Mouse (Mus musculus): ENCODE data around the gene Gm10272. TPM values are rescaled to one million over a fixed set of nuclear protein-coding genes. Genes with fewer than 3 reads are reported as not detected.
"Not testable (repeated sequence)": the region's sequence is repeated elsewhere in the genome, so short reads cannot be mapped to it uniquely, and the experiment has no call there.

Gm10272 gene
- polyA plus RNA-seq, 1 experiment from 2014 or later, result not detected

DNA sequence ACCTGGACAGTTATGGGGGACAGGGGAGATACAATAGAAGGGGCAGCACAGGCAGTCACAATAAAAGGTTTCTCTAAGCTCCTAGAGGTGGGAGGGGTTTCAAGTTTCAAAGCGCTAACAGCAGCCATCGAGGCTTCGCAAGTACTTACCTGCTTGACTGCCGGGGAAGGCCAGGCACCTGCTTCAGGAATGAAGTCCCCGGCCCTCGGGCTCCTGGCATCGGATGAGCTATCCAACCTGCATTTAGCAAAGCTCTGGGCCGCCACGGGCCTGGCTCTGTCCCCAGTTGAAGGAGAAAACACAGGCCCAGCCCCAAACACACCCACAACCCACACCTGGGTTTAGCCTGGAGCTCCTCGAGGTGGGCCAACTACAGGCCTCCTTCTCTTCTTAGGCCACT, 19.4 kb upstream of the Gm10272 start:
- DNase-seq (ENCODE audit: low spot score), result no peak
- Histone ChIP-seq H3K4me3 (no peak overlapping the region), H3K27me3 (ENCODE audit: insufficient read depth, poor library complexity, severe bottlenecking) (peaks cover 91% of the 10 kb centered on the region), H3K9me3 (no peaks in the 10 kb centered on the region), H3K27ac (no peak overlapping the region), H3K36me3 (no peaks in the 10 kb centered on the region), H3K4me1 (peaks cover 20% of the 10 kb centered on the region)
- 15% methylated on average over 10 of the region's 10 CpGs for WGBS

DNA sequence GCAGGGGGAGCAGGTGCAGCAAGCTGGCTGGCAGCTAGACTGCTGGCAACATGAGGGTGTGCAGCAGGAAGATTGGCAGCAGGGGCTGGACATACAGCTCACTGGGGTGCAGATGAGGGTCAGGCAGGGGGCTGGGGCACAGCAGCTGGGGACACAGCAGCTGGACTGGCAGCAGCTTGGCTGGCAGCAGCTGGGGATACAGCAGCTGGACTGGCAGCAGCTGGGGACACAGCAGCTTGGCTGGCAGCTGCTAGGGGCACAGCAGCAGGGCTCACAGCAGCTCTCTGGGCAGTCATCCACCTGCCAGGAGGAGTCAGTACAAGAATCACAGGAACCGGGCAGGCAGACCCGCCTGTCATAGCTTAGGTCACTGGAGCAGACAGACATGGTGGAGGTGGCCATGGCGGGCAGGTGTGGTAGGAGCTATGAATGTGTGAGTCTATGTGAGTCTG, 16.0 kb upstream of the Gm10272 start, which contains the start of gene Gm19402:
Gm19402 (minus strand) TSS at position 402 of the 452 bp plus-strand sequence.
- not testable (repeated sequence) for H3K36me3 ChIP-seq; H3K4me3 ChIP-seq; DNase-seq (ENCODE audit: low spot score); H3K9me3 ChIP-seq; H3K27ac ChIP-seq
- 65% methylated on average over 3 of the region's 3 CpGs for WGBS
- peaks cover 14% of the 10 kb centered on the region for H3K4me1 ChIP-seq
- peaks cover 67% of the 10 kb centered on the region for H3K27me3 ChIP-seq (ENCODE audit: insufficient read depth, poor library complexity, severe bottlenecking)

DNA sequence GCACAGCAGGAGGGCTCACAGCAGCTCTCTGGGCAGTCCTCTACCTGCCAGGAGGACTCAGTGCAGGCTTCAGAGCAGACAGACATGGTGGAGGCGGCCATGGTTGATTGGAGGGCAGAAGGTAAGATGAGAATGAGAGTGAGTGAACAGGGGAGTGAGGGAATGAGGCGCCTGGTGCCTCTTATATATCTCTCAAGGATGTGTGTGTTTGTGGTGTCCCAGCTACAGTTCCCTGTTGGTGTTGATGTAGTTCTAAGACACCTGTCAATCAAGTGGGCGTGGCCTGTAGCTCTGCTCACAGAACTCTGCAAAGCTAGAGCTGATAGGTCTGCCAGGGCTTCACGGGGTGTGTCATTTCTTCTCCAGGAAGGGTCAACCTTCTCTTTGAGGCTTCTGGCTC, 9.3 kb upstream of the Gm10272 start, which contains the start of gene Gm9508:
Gm9508 (minus strand) TSS at position 101 of the 400 bp plus-strand sequence.
- H3K36me3 ChIP-seq, result no peaks in the 10 kb centered on the region
- 33% methylated on average over 4 of the region's 4 CpGs for WGBS
- no peaks in the 10 kb centered on the region; the same call in 1 of the 2 replicates for H3K4me1 ChIP-seq
- no peak within 1 kb of the TSS for H3K4me3 ChIP-seq
- no peak within 1 kb of the TSS for H3K27ac ChIP-seq
- DNase-seq (ENCODE audit: low spot score), result no peak
- peaks cover 13% of the 10 kb centered on the region; the same call in 1 of the 2 replicates for H3K27me3 ChIP-seq (ENCODE audit: insufficient read depth, poor library complexity, severe bottlenecking)
- H3K9me3 ChIP-seq, result no peaks in the 10 kb centered on the region

DNA sequence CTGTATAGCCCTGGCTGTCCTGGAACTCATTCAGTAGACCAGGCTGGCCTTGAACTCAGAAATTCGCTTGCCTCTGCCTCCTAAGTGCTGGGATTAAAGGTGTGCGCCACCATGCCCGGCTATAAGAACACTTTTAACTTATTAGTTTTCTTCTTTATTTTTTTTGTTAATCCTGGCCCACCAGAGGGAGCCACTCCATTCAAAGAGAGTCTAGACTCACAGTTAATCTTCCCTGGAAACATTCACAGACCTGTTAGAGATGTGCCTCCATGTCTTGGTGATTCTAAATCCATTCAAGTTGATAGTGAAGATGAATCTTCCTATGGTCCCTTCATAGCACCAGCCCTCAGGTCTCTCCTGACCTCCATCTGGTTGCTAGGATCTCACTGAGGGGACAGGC, 3.4 kb downstream of the Gm10272 start:
- Histone ChIP-seq H3K4me3 (no peak overlapping the region), H3K36me3 (no peaks in the 10 kb centered on the region), H3K9me3 (peaks cover 5% of the 10 kb centered on the region; the same call in 1 of the 2 replicates), H3K27ac (no peak overlapping the region), H3K4me1 (no peaks in the 10 kb centered on the region), H3K27me3 (ENCODE audit: insufficient read depth, poor library complexity, severe bottlenecking) (no peaks in the 10 kb centered on the region)
- 79% methylated on average over 3 of the region's 3 CpGs for WGBS
- no peak for DNase-seq (ENCODE audit: low spot score)

DNA sequence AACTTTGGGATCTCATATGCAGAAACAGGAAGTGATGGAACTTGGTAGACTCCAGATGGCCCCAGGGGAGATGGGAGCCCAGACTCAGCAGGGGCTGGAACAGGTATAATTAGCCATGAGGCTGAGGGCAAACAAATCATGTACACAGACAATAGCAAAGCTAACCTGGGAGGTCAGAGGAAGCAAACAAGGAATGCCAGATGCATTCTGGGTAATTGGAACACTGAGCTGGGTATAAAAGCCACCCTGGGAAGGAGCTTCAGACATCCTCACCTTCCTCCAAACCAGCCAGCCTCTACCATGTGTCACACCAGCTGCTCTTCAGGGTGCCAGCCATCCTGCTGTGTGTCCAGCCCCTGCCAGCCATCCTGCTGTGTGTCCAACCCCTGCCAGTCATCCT, 4.7 kb downstream of the Gm10272 start, which contains the start of gene Gm10024:
Gm10024 (plus strand) TSS at position 301 of the 400 bp plus-strand sequence.
- not testable (repeated sequence) for DNase-seq (ENCODE audit: low spot score); H3K27me3 ChIP-seq (ENCODE audit: insufficient read depth, poor library complexity, severe bottlenecking); H3K4me3 ChIP-seq; H3K27ac ChIP-seq; H3K9me3 ChIP-seq; H3K36me3 ChIP-seq; H3K4me1 ChIP-seq

DNA sequence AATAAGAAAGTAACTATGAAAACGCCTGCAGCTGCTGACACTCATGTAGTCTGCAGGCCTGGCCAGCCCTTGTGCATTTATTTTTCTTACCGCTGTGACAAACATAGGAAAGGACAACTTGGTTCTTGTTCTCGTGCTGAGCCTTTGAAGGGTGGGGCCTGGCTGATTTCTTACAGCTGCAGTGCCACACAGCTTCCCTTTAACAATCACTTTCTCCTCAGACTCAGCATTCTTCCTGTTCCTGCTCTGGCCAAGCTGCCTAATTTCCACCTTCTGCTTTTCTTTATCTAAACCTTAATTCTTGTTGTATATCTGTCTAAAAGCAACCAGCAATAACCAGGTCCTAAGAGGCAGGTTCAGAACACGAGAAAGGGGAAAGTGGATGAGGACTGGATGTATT, 7.3 kb downstream of the Gm10272 start:
- no peak overlapping the region for H3K27ac ChIP-seq
- 64% methylated on average over 4 of the region's 4 CpGs for WGBS

DNA sequence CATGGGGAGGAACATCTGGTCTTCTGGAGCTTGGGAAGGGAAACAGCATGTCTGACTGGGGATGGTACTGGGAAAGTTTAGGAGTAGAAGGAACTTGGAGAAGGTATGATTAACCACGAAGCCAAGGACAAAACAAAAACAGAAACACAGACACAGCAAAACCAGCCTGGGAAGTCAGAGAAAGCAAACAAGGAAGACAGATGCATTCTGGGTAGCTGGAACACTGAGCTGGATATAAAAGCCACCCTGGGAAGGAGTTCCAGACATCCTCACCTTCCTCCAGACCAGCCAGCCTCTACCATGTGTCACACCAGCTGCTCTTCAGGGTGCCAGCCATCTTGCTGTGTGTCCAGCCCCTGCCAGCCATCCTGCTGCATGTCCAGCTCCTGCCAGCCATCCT, 9.1 kb downstream of the Gm10272 start, which contains the start of gene Gm10142:
Gm10142 (plus strand) TSS at position 301 of the 400 bp plus-strand sequence.
- Histone ChIP-seq H3K9me3 (0 out of 2 replicates have a peak, but pooled peaks cover 1% of the 10 kb centered on the region), H3K27me3 (ENCODE audit: insufficient read depth, poor library complexity, severe bottlenecking) (no peaks in the 10 kb centered on the region), H3K4me1 (no peaks in the 10 kb centered on the region), H3K27ac (no peak within 1 kb of the TSS), H3K4me3 (no peak within 1 kb of the TSS), H3K36me3 (no peaks in the 10 kb centered on the region)
- no peak for DNase-seq (ENCODE audit: low spot score)
- 68% methylated on average over 1 of the region's 1 CpGs for WGBS

More for the DNA sequence above, 7.3 kb downstream of the Gm10272 start:
- DNase-seq (ENCODE audit: low spot score), result no peak
- H3K9me3 ChIP-seq, result no peaks in the 10 kb centered on the region
- no peaks in the 10 kb centered on the region for H3K27me3 ChIP-seq (ENCODE audit: insufficient read depth, poor library complexity, severe bottlenecking)
- H3K4me3 ChIP-seq, result no peak overlapping the region
- H3K4me1 ChIP-seq, result no peaks in the 10 kb centered on the region
- no peaks in the 10 kb centered on the region for H3K36me3 ChIP-seq

DNA sequence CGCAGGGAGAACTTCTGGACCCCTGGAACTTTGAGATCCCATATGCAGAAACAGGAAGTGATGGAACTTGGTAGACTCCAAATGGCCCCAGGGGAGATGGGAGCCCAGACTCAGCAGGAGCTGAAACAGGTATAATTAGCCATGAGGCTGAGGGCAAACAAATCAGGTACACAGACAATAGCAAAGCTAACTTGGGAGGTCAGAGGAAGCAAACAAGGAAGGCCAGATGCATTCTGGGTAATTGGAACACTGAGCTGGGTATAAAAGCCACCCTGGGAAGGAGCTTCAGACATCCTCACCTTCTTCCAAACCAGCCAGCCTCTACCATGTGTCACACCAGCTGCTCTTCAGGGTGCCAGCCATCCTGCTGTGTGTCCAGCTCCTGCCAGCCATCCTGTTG, 13.9 kb downstream of the Gm10272 start, which contains the start of gene Krtap12-1:
Krtap12-1 (plus strand) TSS at position 301 of the 400 bp plus-strand sequence.
- H3K27me3 ChIP-seq (ENCODE audit: insufficient read depth, poor library complexity, severe bottlenecking); DNase-seq (ENCODE audit: low spot score); H3K9me3 ChIP-seq; H3K4me1 ChIP-seq; H3K27ac ChIP-seq; H3K36me3 ChIP-seq; H3K4me3 ChIP-seq: not testable (repeated sequence)
- 73% methylated on average over 1 of the region's 1 CpGs for WGBS

DNA sequence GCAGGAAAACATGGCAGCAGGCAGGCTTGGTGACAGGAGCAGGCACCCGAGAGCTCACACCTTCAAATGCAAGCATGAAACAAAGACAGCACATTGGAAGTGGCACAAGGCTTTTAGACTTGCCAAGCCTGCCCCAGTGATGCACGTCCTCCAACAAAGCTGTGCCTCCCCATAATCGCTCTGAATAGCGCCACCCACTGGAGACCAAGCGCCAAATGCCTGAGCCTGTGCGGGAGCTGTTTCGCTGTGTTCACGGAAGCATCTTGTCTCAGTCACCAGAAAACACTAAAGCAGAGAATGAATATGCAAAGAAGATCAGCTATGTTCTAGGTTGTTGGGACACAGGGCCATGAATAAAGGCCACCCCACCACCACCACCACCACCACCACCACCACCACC, 18.4 kb downstream of the Gm10272 start:
- H3K4me3 ChIP-seq, result no peak overlapping the region
- no peaks in the 10 kb centered on the region for H3K4me1 ChIP-seq
- 0 out of 2 replicates have a peak, but pooled peaks cover 4% of the 10 kb centered on the region for H3K9me3 ChIP-seq
- no peaks in the 10 kb centered on the region for H3K36me3 ChIP-seq
- WGBS, result 74% methylated on average over 8 of the region's 8 CpGs
- no peak for DNase-seq (ENCODE audit: low spot score)
- H3K27ac ChIP-seq, result no peak overlapping the region
- no peaks in the 10 kb centered on the region; the same call in 1 of the 2 replicates for H3K27me3 ChIP-seq (ENCODE audit: insufficient read depth, poor library complexity, severe bottlenecking)

DNA sequence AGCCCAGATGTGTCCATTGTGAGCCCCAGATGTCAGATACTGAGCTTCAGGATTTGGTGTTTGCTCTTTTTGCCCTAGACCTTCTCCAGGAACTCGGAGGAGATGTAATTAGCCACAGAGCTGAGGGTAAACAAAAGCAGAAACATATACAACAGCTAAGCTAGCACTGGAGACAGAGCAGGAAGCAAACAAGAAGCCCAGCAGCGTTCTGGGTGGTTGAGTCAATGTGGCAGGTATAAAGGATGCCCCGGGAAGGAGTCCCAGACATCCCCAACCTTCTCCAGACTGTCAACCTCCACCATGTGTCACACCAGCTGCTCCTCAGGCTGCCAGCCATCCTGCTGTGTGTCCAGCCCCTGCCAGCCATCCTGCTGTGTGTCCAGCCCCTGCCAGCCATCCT, 19.8 kb downstream of the Gm10272 start, which contains the start of gene Gm10100:
Gm10100 (plus strand) TSS at position 301 of the 400 bp plus-strand sequence.
- DNase-seq (ENCODE audit: low spot score), result no peak

DNA sequence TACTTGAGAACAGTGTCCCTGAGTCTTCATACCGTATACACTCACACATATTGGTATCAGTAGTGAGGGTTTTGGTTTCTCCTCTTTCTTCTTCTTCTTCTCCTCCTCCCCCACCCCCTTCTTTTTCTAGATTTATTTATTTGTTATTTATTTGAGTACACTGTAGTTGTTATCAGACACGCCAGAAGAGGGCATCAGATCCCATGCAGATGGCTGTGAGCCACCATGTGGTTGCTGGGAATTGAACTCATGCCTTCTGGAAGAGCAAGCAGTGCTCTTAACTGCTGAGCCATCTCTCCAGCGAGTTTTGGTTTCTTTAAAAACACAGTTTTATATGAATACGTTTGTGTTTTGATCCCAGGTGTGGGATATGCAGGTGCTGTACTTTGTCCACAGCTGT, 21.9 kb downstream of the Gm10272 start:
- no peak for DNase-seq (ENCODE audit: low spot score)

More for the DNA sequence above, 19.8 kb downstream of the Gm10272 start, which contains the start of gene Gm10100:
- Histone ChIP-seq H3K36me3 (no peaks in the 10 kb centered on the region), H3K27ac (no peak within 1 kb of the TSS), H3K4me1 (no peaks in the 10 kb centered on the region), H3K27me3 (ENCODE audit: insufficient read depth, poor library complexity, severe bottlenecking) (no peaks in the 10 kb centered on the region; the same call in 1 of the 2 replicates), H3K4me3 (no peak within 1 kb of the TSS), H3K9me3 (no peaks in the 10 kb centered on the region)
- 28% methylated on average over 3 of the region's 3 CpGs for WGBS

DNA sequence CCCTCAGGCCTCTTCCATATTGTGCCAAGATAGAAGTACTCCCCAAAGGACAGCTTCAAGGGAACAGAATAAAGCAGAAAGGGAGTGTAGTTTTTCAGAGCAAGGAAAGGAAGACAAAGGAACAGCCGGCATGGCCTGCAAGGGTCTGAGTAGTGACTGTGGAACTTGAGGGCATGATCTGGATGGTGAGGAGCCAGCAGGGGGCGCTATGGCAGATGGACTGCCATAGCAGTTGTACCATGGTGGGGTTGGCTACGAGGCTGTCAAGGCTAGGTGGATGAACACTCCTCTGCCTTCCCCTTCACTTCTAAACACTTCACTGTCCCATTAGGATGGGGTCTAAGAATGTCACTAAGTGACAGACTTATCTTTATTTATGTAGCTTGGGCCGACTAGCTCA, 22.8 kb downstream of the Gm10272 start:
- whole genome bisulfite sequencing, result 56% methylated on average over 4 of the region's 4 CpGs
- H3K27me3 ChIP-seq (ENCODE audit: insufficient read depth, poor library complexity, severe bottlenecking), result no peaks in the 10 kb centered on the region; the same call in 1 of the 2 replicates
- no peaks in the 10 kb centered on the region for H3K9me3 ChIP-seq
- H3K27ac ChIP-seq, result no peak overlapping the region
- DNase-seq (ENCODE audit: low spot score), result no peak
- H3K4me3 ChIP-seq, result no peak overlapping the region
- no peaks in the 10 kb centered on the region for H3K36me3 ChIP-seq
- no peaks in the 10 kb centered on the region for H3K4me1 ChIP-seq

More for the DNA sequence above, 21.9 kb downstream of the Gm10272 start:
- Histone ChIP-seq H3K9me3 (no peaks in the 10 kb centered on the region), H3K27me3 (ENCODE audit: insufficient read depth, poor library complexity, severe bottlenecking) (no peaks in the 10 kb centered on the region; the same call in 1 of the 2 replicates), H3K4me1 (no peaks in the 10 kb centered on the region), H3K36me3 (no peaks in the 10 kb centered on the region), H3K4me3 (no peak overlapping the region), H3K27ac (no peak overlapping the region)
- 58% methylated on average over 4 of the region's 4 CpGs for WGBS

DNA sequence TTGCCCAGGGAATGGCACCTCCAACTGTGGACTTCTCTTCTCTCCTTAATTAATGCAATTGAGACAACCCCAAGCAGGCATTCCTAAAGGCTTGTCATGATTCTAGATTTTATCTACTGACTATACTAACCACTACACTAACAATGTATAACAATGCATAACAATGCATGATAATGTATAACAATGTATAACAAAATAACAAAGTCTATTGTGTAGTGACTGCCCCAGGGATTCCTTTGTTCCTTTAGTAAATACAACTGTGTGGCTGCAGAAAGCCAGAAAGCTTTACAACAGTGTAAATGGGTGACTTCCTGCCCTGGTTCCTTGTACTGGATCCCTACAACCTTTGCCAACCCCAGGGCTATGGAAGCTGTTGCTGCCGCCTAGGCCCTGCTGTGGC, 29.5 kb downstream of the Gm10272 start:
- Histone ChIP-seq H3K9me3 (peaks cover 7% of the 10 kb centered on the region; the same call in 1 of the 2 replicates), H3K4me3 (no peak overlapping the region), H3K27ac (no peak overlapping the region), H3K27me3 (ENCODE audit: insufficient read depth, poor library complexity, severe bottlenecking) (no peaks in the 10 kb centered on the region), H3K36me3 (no peaks in the 10 kb centered on the region), H3K4me1 (0 out of 2 replicates have a peak, but pooled peaks cover 5% of the 10 kb centered on the region)
- WGBS, result 81% methylated on average over 1 of the region's 1 CpGs
- DNase-seq (ENCODE audit: low spot score), result no peak
